ENCODE assay signal across 7 mouse cellular contexts in genomic region chr3:156559441-156559825, GRCm38 (mm10). TPM values are rescaled to one million over a fixed set of nuclear protein-coding genes. Genes with fewer than 3 reads are reported as not detected.
DNase-seq lines count a peak whose midpoint lies in the region; ATAC-seq and TF ChIP-seq lines count a peak whose summit lies in the region.

No protein-coding gene starts in this region.

- no peaks in the 10 kb centered on the region for H3K9me3 ChIP-seq in embryonic facial prominence, embryonic 13.5 days
- no peaks in the 10 kb centered on the region for H3K9me3 ChIP-seq in stomach, embryonic 15.5 days

- intact Hi-C loops in left cerebral cortex, postnatal 4 days (cut with DNase I): no loop called here
- intact Hi-C loops in left cerebral cortex, postnatal 25 days (cut with DNase I): no loop called here

- no peak for TF ChIP-seq CTCF in thymus, adult 2 months (IDR thresholded peaks at IDR 0.05; ENCODE audit: borderline replicate concordance, control insufficient read depth, extremely low read depth, insufficient read depth, low read length, poor library complexity)

- no peak overlapping the region for H3K27ac ChIP-seq in embryonic facial prominence, embryonic 13.5 days
- H3K27ac ChIP-seq in stomach, embryonic 15.5 days: no peak overlapping the region
- H3K27ac ChIP-seq in thymus, adult 2 months (ENCODE audit: control insufficient read depth, insufficient read depth, low read length): no peak overlapping the region

- peaks cover 49% of the 10 kb centered on the region for H3K27me3 ChIP-seq in embryonic facial prominence, embryonic 13.5 days
- H3K27me3 ChIP-seq in stomach, embryonic 15.5 days (replicated peaks): peaks cover 12% of the 10 kb centered on the region
- H3K27me3 ChIP-seq in thymus, adult 2 months (ENCODE audit: control insufficient read depth, insufficient read depth, low read length): peaks cover 4% of the 10 kb centered on the region; the same call in 1 of the 2 replicates

- WGBS in embryonic facial prominence, embryonic 13.5 days: 17% methylated on average over 8 of the region's 8 CpGs
- WGBS in stomach, embryonic 15.5 days: 22% methylated on average over 8 of the region's 8 CpGs
- WGBS in thymus, adult 2 months: 44% methylated on average over 8 of the region's 8 CpGs

- peaks cover 17% of the 10 kb centered on the region for H3K4me1 ChIP-seq in embryonic facial prominence, embryonic 13.5 days
- no peaks in the 10 kb centered on the region; the same call in 1 of the 2 replicates for H3K4me1 ChIP-seq in stomach, embryonic 15.5 days
- peaks cover 3% of the 10 kb centered on the region for H3K4me1 ChIP-seq in thymus, adult 2 months (replicated peaks; ENCODE audit: control insufficient read depth, insufficient read depth, low read length)

- ATAC-seq in embryonic facial prominence, embryonic 13.5 days (ENCODE audit: insufficient number of reproducible peaks, insufficient read depth, low FRiP score, low TSS enrichment, low read depth): no peak
- ATAC-seq in stomach, embryonic 15.5 days (ENCODE audit: insufficient read depth, low FRiP score, low read depth): no peak
- no peak for ATAC-seq in monocyte, adult 5-6 weeks (replicated peaks; ENCODE audit: insufficient number of reproducible peaks, low FRiP score, low TSS enrichment, poor library complexity, severe bottlenecking)

- H3K9ac ChIP-seq in embryonic facial prominence, embryonic 13.5 days: no peak overlapping the region; the same call in 1 of the 2 replicates
- no peak overlapping the region for H3K9ac ChIP-seq in stomach, embryonic 15.5 days

- no peaks in the 10 kb centered on the region for H3K36me3 ChIP-seq in embryonic facial prominence, embryonic 13.5 days
- no peaks in the 10 kb centered on the region for H3K36me3 ChIP-seq in stomach, embryonic 15.5 days
- H3K36me3 ChIP-seq in thymus, adult 2 months (ENCODE audit: control insufficient read depth, insufficient read depth, low read length): no peaks in the 10 kb centered on the region

- peak overlapping the region; percentile 89 for H3K4me2 ChIP-seq in embryonic facial prominence, embryonic 13.5 days
- H3K4me2 ChIP-seq in stomach, embryonic 15.5 days: peak overlapping the region; percentile 93

- peak; percentile 34 for DNase-seq in left cerebral cortex, adult 11 months (ENCODE audit: low spot score)
- DNase-seq in left cerebral cortex, postnatal 4 days: no peak
- peak; percentile 50 to 63 for DNase-seq in left cerebral cortex, postnatal 25 days (ENCODE audit: low spot score in 2 of 2)
- DNase-seq in thymus, adult 2 months: no peak

- peak overlapping the region; percentile 69; the same call in 1 of the 2 replicates for H3K4me3 ChIP-seq in embryonic facial prominence, embryonic 13.5 days
- no peak overlapping the region; the same call in 1 of the 2 replicates for H3K4me3 ChIP-seq in stomach, embryonic 15.5 days (replicated peaks)
- no peak overlapping the region for H3K4me3 ChIP-seq in thymus, adult 2 months (ENCODE audit: control insufficient read depth, insufficient read depth, low read length)

- no peak for TF ChIP-seq POLR2A in thymus, adult 2 months (IDR thresholded peaks at IDR 0.05; ENCODE audit: control insufficient read depth, extremely low read depth, insufficient read depth, low read length, poor library complexity)

RNA-seq across cellular contexts. Expression of gene Negr1, which starts 2.2 kb away (rescaled TPM):
- 100 to 1,000 TPM; 228 to 264 TPM for total RNA-seq in left cerebral cortex, postnatal 4 days (2021)
- 5.1 and 6.8 TPM in 2 replicates for polyA plus RNA-seq in embryonic facial prominence, embryonic 13.5 days (2015; fragmentation: Nextera tagmentation; extraction: Ambion mirVana)
- 100 to 1,000 TPM; 235 to 242 TPM for total RNA-seq in left cerebral cortex, postnatal 25 days (2021)
- polyA plus RNA-seq in stomach, embryonic 15.5 days (2015; fragmentation: Nextera tagmentation; extraction: Ambion mirVana): 3.8 and 3.9 TPM in 2 replicates
- polyA plus RNA-seq in thymus, adult 2 months (2012; rRNA removed): 0.24 and 0.67 TPM in 2 replicates
- total RNA-seq in monocyte, adult 5-6 weeks (2017): not detected in 3 replicates

Comparison
In these comparisons a context has a peak if more than half of its experiments do, and no peak if none do; other contexts are left out.
1. DNase-seq: peak in left cerebral cortex, adult 11 months (single experiment) and left cerebral cortex, postnatal 25 days (2 of 2); none in left cerebral cortex, postnatal 4 days (single experiment) and thymus, adult 2 months (single experiment).
2. RNA of gene Negr1, which starts 2.2 kb away (total RNA-seq): 228 to 264 TPM in left cerebral cortex, postnatal 4 days and 235 to 242 TPM in left cerebral cortex, postnatal 25 days; not detected in monocyte, adult 5-6 weeks; every median in the first group is over 100 times any median in the second.